Mouse (Mus musculus): ENCODE measurements at regions not wholly inside any gene's neighbourhood (a gene's known extent, or its start where the extent isn't known, plus 50 kb on each side); places are given as distances from the start of the nearest gene placed in this dataset.

GRCm38 (mm10) chr5:74920490-74920889, 124.1 kb downstream of the Chic2 start:
- Histone ChIP-seq H3K36me3 (ENCODE audit: control insufficient read depth, insufficient read depth, low read length) (no peaks in the 10 kb centered on the region), H3K4me1 (ENCODE audit: control insufficient read depth, insufficient read depth, insufficient read length, low read length) (peaks cover 3% of the 10 kb centered on the region; the same call in 1 of the 2 replicates), H3K4me3 (ENCODE audit: low read depth, low read length) (no peak overlapping the region), H3K27me3 (ENCODE audit: control insufficient read depth, insufficient read depth, low read length) (no peaks in the 10 kb centered on the region), H3K27ac (ENCODE audit: insufficient read depth, low read depth, low read length) (no peak overlapping the region)
- WGBS = 59% methylated on average over 5 of the region's 5 CpGs
- TF ChIP-seq POLR2A (IDR thresholded peaks at IDR 0.05; ENCODE audit: low read depth, low read length) (no peak), CTCF (IDR thresholded peaks at IDR 0.05; ENCODE audit: extremely low read depth, insufficient read length, insufficient replicate concordance, low read depth, low read length) (no peak)

- H3K27me3 ChIP-seq (ENCODE audit: control insufficient read depth, insufficient read depth, low read length) = peaks cover 4% of the 10 kb centered on the region
- no peaks in the 10 kb centered on the region for H3K4me1 ChIP-seq (ENCODE audit: control insufficient read depth, insufficient read depth, insufficient read length, low read length)
- H3K36me3 ChIP-seq (ENCODE audit: control insufficient read depth, insufficient read depth, low read length) = no peaks in the 10 kb centered on the region
- H3K4me3 ChIP-seq (ENCODE audit: low read depth, low read length) = no peak overlapping the region
- WGBS = 26% methylated on average over 7 of the region's 7 CpGs
- TF ChIP-seq CTCF (IDR thresholded peaks at IDR 0.05; ENCODE audit: extremely low read depth, insufficient read length, insufficient replicate concordance, low read depth, low read length) (no peak), POLR2A (IDR thresholded peaks at IDR 0.05; ENCODE audit: low read depth, low read length) (no peak)
- no peak overlapping the region for H3K27ac ChIP-seq (ENCODE audit: insufficient read depth, low read depth, low read length)
Measured at GRCm38 (mm10) chr5:74905504-74906061, 139.0 kb downstream of the Chic2 start.

GRCm38 (mm10) chr5:74904927-74905503, 139.6 kb downstream of the Chic2 start:
- no peaks in the 10 kb centered on the region for H3K4me1 ChIP-seq (ENCODE audit: control insufficient read depth, insufficient read depth, insufficient read length, low read length)
- peaks cover 4% of the 10 kb centered on the region for H3K27me3 ChIP-seq (ENCODE audit: control insufficient read depth, insufficient read depth, low read length)
- no peaks in the 10 kb centered on the region for H3K36me3 ChIP-seq (ENCODE audit: control insufficient read depth, insufficient read depth, low read length)
- TF ChIP-seq CTCF (IDR thresholded peaks at IDR 0.05; ENCODE audit: extremely low read depth, insufficient read length, insufficient replicate concordance, low read depth, low read length) (no peak), POLR2A (IDR thresholded peaks at IDR 0.05; ENCODE audit: low read depth, low read length) (no peak)
- WGBS = 51% methylated on average over 7 of the region's 7 CpGs
- H3K4me3 ChIP-seq (ENCODE audit: low read depth, low read length) = no peak overlapping the region
- no peak overlapping the region for H3K27ac ChIP-seq (ENCODE audit: insufficient read depth, low read depth, low read length)

- no peak overlapping the region for H3K4me3 ChIP-seq (ENCODE audit: low read depth, low read length)
- H3K27me3 ChIP-seq (ENCODE audit: control insufficient read depth, insufficient read depth, low read length) = peaks cover 4% of the 10 kb centered on the region
- 79% methylated on average over 3 of the region's 3 CpGs for WGBS
Measured at GRCm38 (mm10) chr5:74904327-74904726, 140.2 kb downstream of the Chic2 start.

GRCm38 (mm10) chr5:74903711-74904110, 140.9 kb downstream of the Chic2 start:
- Histone ChIP-seq H3K27ac (ENCODE audit: insufficient read depth, low read depth, low read length) (no peak overlapping the region), H3K4me3 (ENCODE audit: low read depth, low read length) (no peak overlapping the region), H3K27me3 (ENCODE audit: control insufficient read depth, insufficient read depth, low read length) (peaks cover 4% of the 10 kb centered on the region), H3K36me3 (ENCODE audit: control insufficient read depth, insufficient read depth, low read length) (no peaks in the 10 kb centered on the region), H3K4me1 (ENCODE audit: control insufficient read depth, insufficient read depth, insufficient read length, low read length) (no peaks in the 10 kb centered on the region)
- 79% methylated on average over 6 of the region's 6 CpGs for WGBS
- no peak for TF ChIP-seq CTCF (IDR thresholded peaks at IDR 0.05; ENCODE audit: extremely low read depth, insufficient read length, insufficient replicate concordance, low read depth, low read length)
- TF ChIP-seq POLR2A (IDR thresholded peaks at IDR 0.05; ENCODE audit: low read depth, low read length) = no peak

More at GRCm38 (mm10) chr5:74904327-74904726, 140.2 kb downstream of the Chic2 start:
- Histone ChIP-seq H3K27ac (ENCODE audit: insufficient read depth, low read depth, low read length) (no peak overlapping the region), H3K36me3 (ENCODE audit: control insufficient read depth, insufficient read depth, low read length) (no peaks in the 10 kb centered on the region), H3K4me1 (ENCODE audit: control insufficient read depth, insufficient read depth, insufficient read length, low read length) (no peaks in the 10 kb centered on the region)
- no peak for TF ChIP-seq POLR2A (IDR thresholded peaks at IDR 0.05; ENCODE audit: low read depth, low read length)
- peak; percentile 33; the same call in 1 of the 2 replicates for TF ChIP-seq CTCF (IDR thresholded peaks at IDR 0.05; ENCODE audit: extremely low read depth, insufficient read length, insufficient replicate concordance, low read depth, low read length)

- no peaks in the 10 kb centered on the region for H3K4me1 ChIP-seq (ENCODE audit: control insufficient read depth, insufficient read depth, insufficient read length, low read length)
- no peak for TF ChIP-seq POLR2A (IDR thresholded peaks at IDR 0.05; ENCODE audit: low read depth, low read length)
- no peak for TF ChIP-seq CTCF (IDR thresholded peaks at IDR 0.05; ENCODE audit: extremely low read depth, insufficient read length, insufficient replicate concordance, low read depth, low read length)
- H3K27me3 ChIP-seq (ENCODE audit: control insufficient read depth, insufficient read depth, low read length) = no peaks in the 10 kb centered on the region
- H3K36me3 ChIP-seq (ENCODE audit: control insufficient read depth, insufficient read depth, low read length) = no peaks in the 10 kb centered on the region
- H3K4me3 ChIP-seq (ENCODE audit: low read depth, low read length) = no peak overlapping the region
- 91% methylated on average over 8 of the region's 8 CpGs for WGBS
- H3K27ac ChIP-seq (ENCODE audit: insufficient read depth, low read depth, low read length) = no peak overlapping the region
Measured at GRCm38 (mm10) chr5:74897133-74897532, 147.4 kb downstream of the Chic2 start.

- Histone ChIP-seq H3K36me3 (ENCODE audit: control insufficient read depth, insufficient read depth, low read length) (no peaks in the 10 kb centered on the region), H3K4me1 (ENCODE audit: control insufficient read depth, insufficient read depth, insufficient read length, low read length) (no peaks in the 10 kb centered on the region), H3K27me3 (ENCODE audit: control insufficient read depth, insufficient read depth, low read length) (no peaks in the 10 kb centered on the region), H3K27ac (ENCODE audit: insufficient read depth, low read depth, low read length) (no peak overlapping the region), H3K4me3 (ENCODE audit: low read depth, low read length) (no peak overlapping the region)
- no peak for TF ChIP-seq POLR2A (IDR thresholded peaks at IDR 0.05; ENCODE audit: low read depth, low read length)
- TF ChIP-seq CTCF (IDR thresholded peaks at IDR 0.05; ENCODE audit: extremely low read depth, insufficient read length, insufficient replicate concordance, low read depth, low read length) = no peak
- 57% methylated on average over 5 of the region's 5 CpGs for WGBS
Measured at GRCm38 (mm10) chr5:74893276-74893675, 151.3 kb downstream of the Chic2 start.

Measured in small intestine, adult 2 months (tissue).